Mouse (Mus musculus): ENCODE results near the gene Syngap1.

Syngap1 gene

GRCm38 (mm10) chr17:26936921-26937695 lies 3.9 kb upstream of the Syngap1 start:
- no peak for DNase-seq (ENCODE audit: low read depth)

DNA sequence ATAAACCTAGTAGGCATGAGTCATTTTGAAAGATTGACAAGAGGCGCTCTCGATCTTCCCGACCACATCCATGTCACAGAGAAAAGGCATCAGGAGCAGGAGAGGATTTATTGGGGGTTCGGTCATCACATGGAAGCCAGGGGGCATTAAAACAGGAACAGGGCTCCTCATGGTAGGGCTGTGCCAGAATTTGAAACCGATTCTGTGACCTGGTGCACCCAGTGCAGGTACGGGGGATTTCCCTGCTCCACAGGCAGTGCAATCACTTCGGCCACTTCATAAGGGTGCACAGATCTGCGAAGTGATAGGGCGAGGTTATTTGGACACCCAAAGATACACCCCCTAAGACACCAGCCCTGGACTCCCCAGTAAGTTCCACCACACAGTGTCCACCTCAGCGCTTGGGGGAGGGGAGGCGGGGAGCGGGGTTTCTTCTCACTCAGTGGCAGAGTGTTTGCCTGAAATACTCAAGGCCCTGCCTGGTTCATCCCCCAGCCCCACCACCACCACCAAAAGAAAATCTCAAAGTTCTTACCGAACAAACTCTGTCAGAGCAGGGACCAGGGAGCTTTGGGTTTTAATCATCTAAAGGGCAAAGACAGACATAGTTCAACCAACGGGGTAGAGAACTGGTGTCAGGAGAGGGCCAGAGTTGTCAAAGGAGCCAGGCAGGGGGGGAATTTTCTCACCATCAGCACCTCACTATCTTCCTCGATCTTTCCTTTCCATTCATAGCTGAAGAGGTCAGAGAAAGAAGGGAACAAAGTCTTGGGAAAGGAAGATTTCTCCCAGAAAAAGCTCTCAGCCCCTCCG lies 3.0 kb upstream of the Syngap1 start:
- no peak for DNase-seq (ENCODE audit: low read depth)

DNA sequence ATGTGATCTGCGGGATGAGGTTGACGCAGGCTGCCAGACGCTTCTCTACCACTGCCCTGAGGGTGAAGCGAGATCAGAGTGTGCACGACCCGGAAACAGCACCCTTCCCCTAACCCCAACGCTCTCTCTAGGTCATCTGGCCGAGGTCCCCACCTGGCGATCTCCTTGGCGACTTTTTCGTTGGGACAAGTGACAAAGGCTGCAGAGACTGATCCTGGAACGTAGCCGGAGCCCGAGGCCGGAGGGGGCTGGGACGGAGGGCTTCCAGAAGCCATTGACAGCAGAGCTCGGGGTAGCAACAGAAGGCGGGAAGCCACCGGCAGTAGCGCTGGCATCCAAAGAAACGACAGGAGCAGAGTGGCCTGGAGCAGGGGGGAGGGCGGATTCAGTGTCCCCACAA lies 2.3 kb upstream of the Syngap1 start:
- no peak for DNase-seq (ENCODE audit: low read depth)

- DNase-seq (ENCODE audit: low read depth), result peak; percentile 100
Observed at GRCm38 (mm10) chr17:26939178-26939972, 1.7 kb upstream of the Syngap1 start, which contains the start of gene Cuta. Gene Cuta (minus strand): TSS chr17:26939569.

DNA sequence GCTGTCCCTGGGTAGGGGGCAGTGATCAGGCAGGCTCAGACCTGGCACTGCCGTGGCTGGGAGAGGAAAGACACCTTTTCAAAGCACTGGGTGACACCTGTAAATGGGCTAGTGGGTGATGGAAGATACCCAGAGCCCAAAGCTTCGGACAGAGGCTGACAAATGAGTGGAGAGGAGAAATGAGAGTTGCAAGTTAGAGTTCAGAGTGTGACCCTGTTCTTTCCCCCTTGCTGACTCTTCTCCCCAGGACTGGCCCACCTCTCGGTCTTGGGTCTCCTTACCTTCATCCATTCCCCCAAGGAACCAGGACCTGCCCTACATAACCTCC lies 1.1 kb upstream of the Syngap1 start:
- DNase-seq (ENCODE audit: low read depth), result no peak

DNA sequence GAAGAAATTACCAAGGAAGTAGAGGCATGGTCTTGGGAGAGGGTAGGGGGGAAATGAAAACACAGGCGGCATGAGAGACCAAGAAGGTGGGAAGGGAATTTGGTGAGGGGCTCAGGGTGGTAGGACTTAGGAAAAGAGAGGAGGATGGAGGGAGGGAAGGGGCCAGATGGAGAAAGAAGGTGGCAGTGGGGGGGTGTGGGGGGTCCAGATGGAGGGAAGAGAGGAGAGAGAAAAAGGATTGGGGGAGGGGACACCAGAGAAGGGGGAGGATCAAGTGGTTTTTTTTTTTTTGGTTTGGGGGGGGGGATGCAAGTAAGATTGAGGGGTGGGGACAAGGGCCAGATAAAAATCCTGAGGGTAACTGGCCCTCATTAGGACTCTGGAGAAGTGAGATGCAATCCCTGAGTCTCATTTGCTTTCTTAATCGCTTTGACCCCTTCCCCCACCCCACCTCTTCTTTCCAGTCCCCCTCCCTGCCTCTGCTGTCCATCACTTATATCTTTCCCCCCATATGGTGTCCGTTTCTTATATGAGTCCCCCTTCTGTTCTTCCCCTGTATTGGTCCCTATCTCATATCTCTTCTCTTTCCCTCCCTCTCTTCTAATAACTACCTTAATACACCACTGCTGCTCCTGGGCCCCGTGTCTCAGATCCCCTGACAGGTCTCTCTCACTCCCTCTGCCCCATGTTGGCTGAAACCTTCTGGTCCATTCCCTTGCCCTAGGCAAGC lies 953 bp downstream of the Syngap1 start:
- DNase-seq (ENCODE audit: low read depth), result peak; percentile 41

- DNase-seq (ENCODE audit: low read depth), result no peak
Observed at GRCm38 (mm10) chr17:26945824-26946495, 4.9 kb downstream of the Syngap1 start.

DNA sequence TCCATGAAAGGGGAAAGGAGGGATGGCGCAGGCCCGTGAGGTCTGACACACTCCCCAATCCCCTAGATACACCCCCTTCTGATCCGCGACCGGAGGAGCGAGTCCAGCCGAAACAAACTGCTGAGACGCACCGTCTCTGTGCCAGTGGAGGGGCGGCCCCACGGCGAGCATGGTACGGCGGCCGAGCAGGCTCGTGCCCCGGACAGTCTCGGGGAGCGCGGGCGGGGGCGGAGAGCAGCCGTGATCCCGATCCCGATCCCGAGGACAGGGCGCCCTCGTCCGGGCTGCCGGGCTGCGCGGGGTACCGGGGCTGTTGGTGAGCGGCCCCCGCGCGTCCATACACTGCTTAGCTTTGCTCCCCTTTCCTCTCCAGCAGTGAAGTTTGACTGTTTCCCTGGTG lies 5.5 kb downstream of the Syngap1 start:
- DNase-seq (ENCODE audit: low read depth), result no peak

DNA sequence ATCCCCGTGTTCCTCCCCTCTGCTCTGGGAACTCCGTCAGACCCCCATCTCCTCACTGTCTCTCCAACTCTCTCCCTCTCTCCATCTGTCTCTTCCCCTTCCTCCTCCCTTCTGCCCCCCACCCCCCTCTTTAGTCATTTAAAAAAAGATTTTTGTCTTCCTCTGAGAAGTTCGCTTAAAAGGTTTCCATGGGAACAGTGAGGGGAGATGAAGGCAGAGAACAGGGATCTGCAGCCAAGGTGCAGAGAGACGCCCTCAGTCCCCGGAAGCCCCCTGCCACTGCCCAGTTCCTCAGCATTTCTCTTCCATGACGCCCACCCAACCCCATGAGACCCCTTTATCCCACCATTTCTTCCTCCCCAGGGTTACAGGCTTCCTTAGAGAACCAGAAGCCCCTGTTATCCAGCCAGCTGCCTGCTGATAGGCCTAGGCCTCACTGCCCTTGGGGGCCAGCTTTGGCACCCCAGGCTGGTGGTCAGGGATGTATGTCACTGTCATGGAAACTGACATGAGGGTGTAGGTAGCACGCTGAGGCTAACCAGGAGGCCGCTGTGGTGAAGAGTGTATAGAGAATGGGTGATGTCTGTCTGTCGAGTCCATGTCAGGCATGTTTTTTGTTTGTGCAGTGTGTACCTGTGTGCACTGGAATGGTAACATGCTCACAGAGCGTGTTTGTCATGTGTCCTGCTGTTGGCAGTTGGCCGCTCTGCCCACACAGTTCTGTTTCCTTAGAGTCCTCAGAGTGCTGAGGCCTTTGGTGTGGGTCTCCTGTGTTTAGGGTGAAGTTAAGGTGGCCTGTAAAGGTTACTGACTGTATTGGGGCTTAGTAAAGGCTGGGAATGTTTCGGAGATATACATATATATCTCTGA lies 6.4 kb downstream of the Syngap1 start:
- DNase-seq (ENCODE audit: low read depth), result no peak

DNA sequence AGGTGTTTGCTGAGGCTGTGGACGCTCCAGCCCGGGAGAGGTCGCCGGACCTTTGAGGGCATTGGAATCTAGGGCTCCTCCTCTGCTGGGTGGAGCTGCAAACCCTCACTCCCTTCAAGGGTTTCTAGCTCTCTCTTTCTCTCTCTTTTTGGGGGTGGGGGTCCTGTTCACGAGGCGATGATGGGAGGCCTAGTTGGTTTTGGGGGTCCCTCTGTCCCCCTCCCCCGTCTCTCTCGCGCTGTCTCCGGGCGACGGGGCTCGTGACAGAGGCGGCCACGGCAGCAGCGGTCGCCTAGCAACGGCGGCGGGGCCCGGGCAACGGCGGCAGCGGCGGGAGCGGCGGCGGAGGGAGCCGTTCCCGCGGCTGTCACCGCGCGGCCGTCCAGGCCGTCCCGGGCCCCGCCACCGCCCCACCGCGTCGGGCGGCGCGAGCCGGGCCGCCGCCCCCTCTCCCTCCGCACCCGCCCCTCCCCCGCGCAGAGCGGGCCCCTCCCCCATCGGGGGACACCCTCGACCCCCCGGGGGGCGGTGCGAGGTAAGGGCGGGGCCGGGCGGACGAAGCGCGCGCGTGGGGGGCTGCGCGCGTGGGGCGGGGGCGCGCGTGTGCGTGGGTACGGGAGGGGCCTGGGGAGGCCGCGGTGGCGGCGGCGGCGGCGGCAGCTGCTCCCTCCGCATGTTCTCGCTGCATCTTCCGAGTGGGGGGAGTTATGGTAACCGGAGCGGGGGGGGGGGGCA lies 7.4 kb downstream of the Syngap1 start:
- peak; percentile 37 for DNase-seq (ENCODE audit: low read depth)

DNA sequence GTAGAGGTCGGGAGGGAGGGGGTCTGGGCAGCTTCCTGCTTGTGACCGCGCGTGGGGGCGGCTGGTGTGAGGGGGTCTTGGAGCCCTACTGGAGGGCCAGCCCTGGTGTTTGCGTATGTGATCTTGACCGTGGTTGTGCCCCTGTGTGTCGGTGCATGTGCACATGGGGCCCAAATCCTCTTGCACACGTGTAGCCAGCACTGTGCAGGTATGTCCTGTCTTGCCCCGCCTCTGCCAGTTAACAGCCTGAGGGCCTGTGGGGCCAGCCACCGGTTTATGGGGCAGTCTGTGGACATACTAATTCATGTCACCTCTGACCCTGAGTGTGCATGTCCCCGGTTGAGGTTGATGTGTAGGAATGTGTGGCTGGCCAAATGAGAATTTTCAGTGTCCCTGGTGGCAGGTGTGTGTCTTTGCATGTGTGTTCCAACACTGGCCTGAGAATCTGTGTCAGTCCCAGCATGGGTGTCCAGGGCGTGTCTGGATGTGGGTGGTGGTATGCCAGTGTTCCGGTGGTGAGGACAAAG lies 8.1 kb downstream of the Syngap1 start:
- peak; percentile 56 for DNase-seq (ENCODE audit: low read depth)

- DNase-seq (ENCODE audit: low read depth), result no peak
Observed at GRCm38 (mm10) chr17:26949866-26950265, 8.8 kb downstream of the Syngap1 start.

GRCm38 (mm10) chr17:26950560-26951288 lies 9.7 kb downstream of the Syngap1 start:
- DNase-seq (ENCODE audit: low read depth), result no peak

DNA sequence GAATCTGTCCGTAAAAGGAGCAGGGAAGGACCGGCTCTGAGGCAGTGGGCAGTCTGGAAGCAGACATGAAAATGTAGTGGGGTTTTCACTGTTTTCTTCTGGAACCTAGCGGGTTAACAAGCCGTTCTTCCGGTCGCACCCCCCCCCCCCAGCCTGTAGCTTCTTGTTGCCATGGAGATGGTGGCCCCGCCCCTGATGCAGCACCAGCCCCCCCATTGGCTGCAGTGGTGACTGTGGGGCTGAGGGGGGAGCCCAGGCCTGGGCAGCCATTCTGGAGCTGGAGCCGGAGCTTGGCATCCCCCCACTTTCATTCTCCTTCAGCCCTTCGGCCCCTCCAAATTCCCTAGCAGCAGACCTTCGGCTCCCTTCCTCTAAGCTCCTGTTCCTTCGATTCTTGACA lies 10.4 kb downstream of the Syngap1 start:
- DNase-seq (ENCODE audit: low read depth), result no peak

DNA sequence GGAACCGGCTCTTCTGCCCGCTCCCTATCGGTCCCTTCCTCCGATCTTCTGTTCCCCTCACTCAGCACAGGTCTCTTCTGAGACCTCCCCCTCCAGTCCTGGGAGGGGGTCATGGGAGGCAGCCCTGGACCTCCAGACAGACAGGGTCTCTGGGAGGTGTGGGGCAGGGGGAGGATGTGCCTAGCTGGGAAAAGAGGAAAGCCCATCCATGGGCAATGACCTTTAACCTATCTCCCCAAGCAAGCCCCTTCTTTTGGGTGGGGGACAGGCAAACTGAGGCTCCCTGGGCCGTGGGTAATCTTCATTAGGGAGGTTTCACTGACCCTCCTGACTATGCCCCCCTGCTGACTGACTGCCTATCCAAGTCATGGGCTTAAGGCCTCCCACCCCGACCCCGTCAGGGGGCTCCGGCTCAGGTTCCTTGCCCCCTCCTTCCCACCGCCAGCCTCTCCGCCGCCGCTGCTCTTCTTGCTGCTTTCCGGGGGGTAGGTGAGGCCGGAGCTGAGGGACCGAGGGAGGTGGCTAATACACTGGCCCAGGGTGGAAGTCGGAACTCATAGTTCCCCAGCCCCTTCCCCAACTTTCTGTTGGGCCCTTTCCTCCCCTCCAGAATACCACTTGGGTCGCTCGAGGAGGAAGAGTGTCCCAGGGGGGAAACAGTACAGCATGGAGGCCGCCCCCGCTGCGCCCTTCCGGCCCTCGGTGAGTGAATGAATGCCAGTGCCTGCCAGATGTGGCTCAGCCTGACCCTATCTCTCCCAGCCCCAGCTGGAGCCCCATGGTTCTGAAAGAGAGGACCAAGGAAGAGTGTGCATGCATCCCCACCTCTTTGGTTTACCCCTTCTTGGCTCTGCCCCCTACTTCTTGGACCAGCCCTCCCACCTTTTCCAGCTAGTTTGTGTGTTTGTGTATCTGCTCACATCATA lies 11.2 kb downstream of the Syngap1 start:
- no peak for DNase-seq (ENCODE audit: low read depth)

GRCm38 (mm10) chr17:26953201-26953600 lies 12.1 kb downstream of the Syngap1 start:
- DNase-seq (ENCODE audit: low read depth), result no peak

DNA sequence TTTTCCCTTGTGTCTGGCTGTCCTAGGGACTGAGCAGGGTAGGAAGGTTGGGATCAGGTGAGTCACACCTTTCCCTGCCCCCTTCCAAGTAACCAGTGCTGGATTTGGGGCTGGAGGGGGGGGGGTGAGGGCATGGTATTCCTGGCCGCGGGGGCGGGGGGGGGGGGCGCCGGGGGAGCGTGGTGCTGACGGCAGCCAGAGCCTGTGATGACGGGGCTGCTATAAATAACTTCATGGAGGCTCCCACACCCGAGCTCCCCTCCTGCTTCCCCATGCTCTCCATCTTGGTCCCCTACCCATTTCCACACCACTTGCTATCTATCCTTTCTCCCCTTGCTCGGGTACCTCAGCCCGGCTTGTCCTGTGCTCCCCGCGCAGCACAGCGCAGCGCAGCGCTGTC lies 12.7 kb downstream of the Syngap1 start:
- DNase-seq (ENCODE audit: low read depth), result no peak

GRCm38 (mm10) chr17:26956309-26956708 lies 15.3 kb downstream of the Syngap1 start:
- no peak for DNase-seq (ENCODE audit: low read depth)

Measured in 416B (cell line).